8 mouse cellular contexts compared by ENCODE assay signal in genomic region chr6:147043633-147044032, GRCm38 (mm10). TPM values are rescaled to one million over a fixed set of nuclear protein-coding genes. Genes with fewer than 3 reads are reported as not detected.
DNase-seq lines count a peak whose midpoint lies in the region; ATAC-seq lines count a peak whose summit lies in the region.

No protein-coding gene starts in this region.

- H3K36me3 ChIP-seq in megakaryocyte, embryonic 14.5 days (replicated peaks; ENCODE audit: low read length), result peaks cover 27% of the 10 kb centered on the region
- no peaks in the 10 kb centered on the region; the same call in 1 of the 2 replicates for H3K36me3 ChIP-seq in forebrain, embryonic 11.5 days (ENCODE audit: control insufficient read depth, insufficient read depth, low read length)
- peaks cover 29% of the 10 kb centered on the region for H3K36me3 ChIP-seq in liver, embryonic 12.5 days
- H3K36me3 ChIP-seq in stomach, embryonic 16.5 days (ENCODE audit: control insufficient read depth, insufficient read depth, low read length), result peaks cover 6% of the 10 kb centered on the region; the same call in 1 of the 2 replicates

- no peak for DNase-seq in forebrain, embryonic 11.5 days (ENCODE audit: low spot score)
- DNase-seq in layer of hippocampus, adult 9-10 months (ENCODE audit: low spot score), result no peak
- DNase-seq in thymus, postnatal 10 days (ENCODE audit: low spot score in 2 of 2), result no peak
- DNase-seq in lung, postnatal 4 days, result no peak

- WGBS in forebrain, embryonic 11.5 days, result 54% methylated on average over 7 of the region's 7 CpGs
- 37% methylated on average over 7 of the region's 7 CpGs for WGBS in liver, embryonic 12.5 days (ENCODE audit: insufficient replicate concordance)
- 45% methylated on average over 7 of the region's 7 CpGs for WGBS in stomach, embryonic 16.5 days

- H3K4me1 ChIP-seq in megakaryocyte, embryonic 14.5 days, result peaks cover 20% of the 10 kb centered on the region
- H3K4me1 ChIP-seq in forebrain, embryonic 11.5 days (replicated peaks; ENCODE audit: control insufficient read depth, insufficient read depth, low read length), result 0 out of 2 replicates have a peak, but pooled peaks cover 3% of the 10 kb centered on the region
- H3K4me1 ChIP-seq in liver, embryonic 12.5 days, result peaks cover 21% of the 10 kb centered on the region
- H3K4me1 ChIP-seq in stomach, embryonic 16.5 days (ENCODE audit: control insufficient read depth, insufficient read depth, low read length), result 0 out of 2 replicates have a peak, but pooled peaks cover 5% of the 10 kb centered on the region

- no peak for ATAC-seq in megakaryocyte, adult 5-6 weeks (ENCODE audit: poor library complexity, severe bottlenecking)
- no peak for ATAC-seq in forebrain, embryonic 11.5 days (replicated peaks; ENCODE audit: low FRiP score)
- no peak for ATAC-seq in liver, embryonic 12.5 days
- no peak for ATAC-seq in stomach, embryonic 16.5 days (ENCODE audit: insufficient read depth, low FRiP score)

- no peaks in the 10 kb centered on the region for H3K9me3 ChIP-seq in megakaryocyte, embryonic 14.5 days
- no peaks in the 10 kb centered on the region for H3K9me3 ChIP-seq in forebrain, embryonic 11.5 days (ENCODE audit: control insufficient read depth, low read length)
- no peaks in the 10 kb centered on the region for H3K9me3 ChIP-seq in liver, embryonic 12.5 days (replicated peaks)
- H3K9me3 ChIP-seq in stomach, embryonic 16.5 days (replicated peaks; ENCODE audit: control insufficient read depth, low read length), result no peaks in the 10 kb centered on the region

- peak overlapping the region; percentile 77 for H3K4me2 ChIP-seq in forebrain, embryonic 11.5 days (ENCODE audit: low read depth, low read length, severe bottlenecking)
- H3K4me2 ChIP-seq in liver, embryonic 12.5 days, result peak overlapping the region; percentile 83
- H3K4me2 ChIP-seq in stomach, embryonic 16.5 days (ENCODE audit: low read depth, low read length), result peak overlapping the region; percentile 72

- H3K27ac ChIP-seq in forebrain, embryonic 11.5 days (ENCODE audit: low read depth, low read length), result no peak overlapping the region
- H3K27ac ChIP-seq in liver, embryonic 12.5 days, result no peak overlapping the region
- H3K27ac ChIP-seq in stomach, embryonic 16.5 days (ENCODE audit: low read length), result no peak overlapping the region

- H3K27me3 ChIP-seq in megakaryocyte, embryonic 14.5 days (replicated peaks), result peaks cover 2% of the 10 kb centered on the region
- H3K27me3 ChIP-seq in forebrain, embryonic 11.5 days (ENCODE audit: control insufficient read depth, insufficient read depth, low read length), result no peaks in the 10 kb centered on the region
- no peaks in the 10 kb centered on the region; the same call in 1 of the 2 replicates for H3K27me3 ChIP-seq in liver, embryonic 12.5 days (replicated peaks)
- no peaks in the 10 kb centered on the region for H3K27me3 ChIP-seq in stomach, embryonic 16.5 days (ENCODE audit: control insufficient read depth, insufficient read depth, low read length)

- peak overlapping the region; percentile 98 for H3K4me3 ChIP-seq in megakaryocyte, embryonic 14.5 days (replicated peaks)
- H3K4me3 ChIP-seq in forebrain, embryonic 11.5 days (ENCODE audit: low read depth, low read length), result peak overlapping the region; percentile 89
- H3K4me3 ChIP-seq in liver, embryonic 12.5 days, result peak overlapping the region; percentile 84
- peak overlapping the region; percentile 93 for H3K4me3 ChIP-seq in stomach, embryonic 16.5 days (replicated peaks; ENCODE audit: low read length)

- peak overlapping the region; percentile 97 for H3K9ac ChIP-seq in forebrain, embryonic 11.5 days (ENCODE audit: low read length)
- peak overlapping the region; percentile 90; the same call in 1 of the 2 replicates for H3K9ac ChIP-seq in liver, embryonic 12.5 days
- peak overlapping the region; percentile 97 for H3K9ac ChIP-seq in stomach, embryonic 16.5 days (ENCODE audit: low read length)

RNA-seq across cellular contexts. Expression of gene Mrps35, which starts 1.1 kb away (rescaled TPM):
- 2.7 and 7.0 TPM in 2 replicates for polyA plus RNA-seq in megakaryocyte, embryonic 14.5 days (2012; ENCODE audit: insufficient read depth, low replicate concordance)
- 46.9 and 61.2 TPM in 2 replicates for total RNA-seq in megakaryocyte, adult 5-6 weeks (2015)
- 30.7 and 73.0 TPM in 2 replicates for total RNA-seq in megakaryocyte, adult 5-6 weeks (2017)
- 104 and 108 TPM in 2 replicates for polyA plus RNA-seq in forebrain, embryonic 11.5 days (2014; fragmentation: Nextera tagmentation; extraction: Ambion mirVana)
- polyA plus RNA-seq in liver, embryonic 12.5 days (2016; fragmentation: Nextera tagmentation; extraction: Ambion mirVana), result 72.2 and 77.2 TPM in 2 replicates
- 106 and 121 TPM in 2 replicates for polyA plus RNA-seq in stomach, embryonic 16.5 days (2015; fragmentation: Nextera tagmentation; extraction: Ambion mirVana)

RNA-seq across cellular contexts. Expression of gene Rep15, which starts 11.2 kb away (rescaled TPM):
- polyA plus RNA-seq in megakaryocyte, embryonic 14.5 days (2012; ENCODE audit: insufficient read depth, low replicate concordance), result not detected in 2 replicates
- total RNA-seq in megakaryocyte, adult 5-6 weeks (2015), result 0.09 and 0.11 TPM in 2 replicates
- total RNA-seq in megakaryocyte, adult 5-6 weeks (2017), result not detected in 2 replicates
- polyA plus RNA-seq in forebrain, embryonic 11.5 days (2014; fragmentation: Nextera tagmentation; extraction: Ambion mirVana), result 1.3 and 1.5 TPM in 2 replicates
- polyA plus RNA-seq in liver, embryonic 12.5 days (2016; fragmentation: Nextera tagmentation; extraction: Ambion mirVana), result 0.87 and 0.91 TPM in 2 replicates
- 3.6 and 5.6 TPM in 2 replicates for polyA plus RNA-seq in stomach, embryonic 16.5 days (2015; fragmentation: Nextera tagmentation; extraction: Ambion mirVana)

RNA-seq across cellular contexts. Expression of gene Mansc4, which starts 43.2 kb away (rescaled TPM):
- not detected in 2 replicates for polyA plus RNA-seq in megakaryocyte, embryonic 14.5 days (2012; ENCODE audit: insufficient read depth, low replicate concordance)
- not detected in 2 replicates for total RNA-seq in megakaryocyte, adult 5-6 weeks (2015)
- total RNA-seq in megakaryocyte, adult 5-6 weeks (2017), result not detected in 2 replicates
- 0.72 and 1.1 TPM in 2 replicates for polyA plus RNA-seq in forebrain, embryonic 11.5 days (2014; fragmentation: Nextera tagmentation; extraction: Ambion mirVana)
- polyA plus RNA-seq in liver, embryonic 12.5 days (2016; fragmentation: Nextera tagmentation; extraction: Ambion mirVana), result 0.11 and 0.16 TPM in 2 replicates
- polyA plus RNA-seq in stomach, embryonic 16.5 days (2015; fragmentation: Nextera tagmentation; extraction: Ambion mirVana), result 2.6 and 4.1 TPM in 2 replicates

RNA-seq across cellular contexts. Expression of gene Klhl42, which starts 47.5 kb away (rescaled TPM):
- polyA plus RNA-seq in megakaryocyte, embryonic 14.5 days (2012; ENCODE audit: insufficient read depth, low replicate concordance), result 1.7 and 2.7 TPM in 2 replicates
- total RNA-seq in megakaryocyte, adult 5-6 weeks (2015), result 3.7 and 4.1 TPM in 2 replicates
- total RNA-seq in megakaryocyte, adult 5-6 weeks (2017), result 5.0 TPM in 2 replicates
- polyA plus RNA-seq in forebrain, embryonic 11.5 days (2014; fragmentation: Nextera tagmentation; extraction: Ambion mirVana), result 8.4 and 9.0 TPM in 2 replicates
- polyA plus RNA-seq in liver, embryonic 12.5 days (2016; fragmentation: Nextera tagmentation; extraction: Ambion mirVana), result 3.6 and 4.1 TPM in 2 replicates
- 7.1 and 7.9 TPM in 2 replicates for polyA plus RNA-seq in stomach, embryonic 16.5 days (2015; fragmentation: Nextera tagmentation; extraction: Ambion mirVana)
